Mouse (Mus musculus) gastrocnemius, adult 18-20 months (tissue): Measurements from ENCODE around the gene Acat3. TPM values are rescaled to one million over a fixed set of nuclear protein-coding genes. Genes with fewer than 3 reads are reported as not detected.
"Not testable (repeated sequence)": the region's sequence is repeated elsewhere in the genome, so short reads cannot be mapped to it uniquely, and the experiment has no call there.

ENCODE experiments used
- DNase-seq: peaks from one replicate; pipeline ENCODE4 v3.0.0; 2021; ENCODE audit warnings: low spot score
- long read RNA-seq, 2 experiments: library from polyadenylated mRNA; stranded (forward); transcript quantifications; one replicate each; pipeline ENCODE4 v2.0.0; 2021
- total RNA-seq, 2 experiments: library from RNA; stranded (reverse); gene quantifications; 2 replicates each; pipeline ENCODE4 v1.2.3; 2021

Acat3 gene
- total RNA-seq: not detected
- long read RNA-seq, experiment 1: 0 reads
- long read RNA-seq, experiment 2: 0 reads

GRCm38 (mm10) chr17:12940151-12940805 lies at the start of gene Acat3:
TSS of gene Acat3 (minus strand) at chr17:12940600.
- DNase-seq: no peak

DNA sequence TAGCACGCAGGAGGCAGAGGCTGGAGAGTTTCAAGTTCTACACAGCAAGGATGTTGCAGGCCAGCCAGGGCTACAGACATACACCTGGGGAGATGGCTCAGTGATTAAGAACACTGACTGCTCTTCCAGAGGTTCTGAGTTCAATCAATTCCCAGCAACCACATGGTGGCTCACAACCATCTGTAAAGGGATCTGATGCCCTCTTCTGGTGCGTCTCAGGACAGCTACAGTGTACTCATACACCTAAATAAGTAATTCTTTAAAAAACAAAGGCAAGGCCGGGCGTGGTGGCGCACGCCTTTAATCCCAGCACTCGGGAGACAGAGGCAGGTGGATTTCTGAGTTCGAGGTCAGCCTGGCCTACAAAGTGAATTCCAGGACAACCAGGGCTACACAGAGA lies 47.7 kb upstream of the Acat3 start:
- not testable (repeated sequence) for DNase-seq

DNA sequence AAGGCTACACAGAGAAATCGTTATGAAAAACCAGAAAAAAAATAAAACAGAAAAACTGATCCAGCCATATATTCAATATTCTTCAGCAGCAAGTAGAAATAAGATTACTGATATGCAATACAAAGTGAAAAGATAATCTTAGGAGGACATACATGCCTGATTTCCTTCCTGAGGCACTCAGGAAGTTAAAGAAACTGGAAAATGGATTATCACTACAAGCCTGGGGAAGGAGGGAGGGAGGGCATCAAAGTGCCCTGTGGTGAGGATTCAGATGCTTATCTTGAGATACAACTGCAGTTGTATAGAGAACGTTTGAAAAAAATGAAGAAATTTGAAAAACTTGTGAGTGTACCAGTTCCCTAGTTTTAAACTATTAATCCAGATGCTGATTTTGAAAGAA lies 43.6 kb upstream of the Acat3 start:
- no peak for DNase-seq

GRCm38 (mm10) chr17:12978546-12978945 lies 38.1 kb upstream of the Acat3 start:
- no peak for DNase-seq

GRCm38 (mm10) chr17:12973851-12974250 lies 33.5 kb upstream of the Acat3 start:
- no peak for DNase-seq

GRCm38 (mm10) chr17:12967173-12967572 lies 26.8 kb upstream of the Acat3 start:
- no peak for DNase-seq

DNA sequence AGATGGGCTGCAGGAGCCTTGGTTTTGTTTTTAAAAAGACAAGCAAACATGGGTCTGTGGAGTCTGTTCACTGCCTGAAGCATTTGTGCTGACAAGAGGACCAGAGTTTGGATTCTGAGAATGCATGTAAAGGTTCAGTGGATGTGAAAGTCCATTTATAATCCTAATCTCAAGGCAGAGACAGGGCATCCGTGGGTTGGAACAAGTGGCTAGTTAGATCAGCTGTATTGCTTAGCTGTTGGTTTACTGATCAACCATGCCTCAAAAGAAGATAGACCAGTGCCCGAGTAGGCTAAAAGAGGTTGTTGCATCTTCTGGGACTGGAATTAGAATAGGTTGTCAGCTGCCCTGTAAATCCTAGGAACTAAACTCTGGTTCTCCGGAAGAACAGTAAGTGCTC lies 23.1 kb upstream of the Acat3 start:
- DNase-seq: no peak

- DNase-seq: peak; percentile 92
Observed at GRCm38 (mm10) chr17:12960331-12960873, 20.0 kb upstream of the Acat3 start, which contains the start of gene Acat2. TSS of gene Acat2 (minus strand) at chr17:12960747.

DNA sequence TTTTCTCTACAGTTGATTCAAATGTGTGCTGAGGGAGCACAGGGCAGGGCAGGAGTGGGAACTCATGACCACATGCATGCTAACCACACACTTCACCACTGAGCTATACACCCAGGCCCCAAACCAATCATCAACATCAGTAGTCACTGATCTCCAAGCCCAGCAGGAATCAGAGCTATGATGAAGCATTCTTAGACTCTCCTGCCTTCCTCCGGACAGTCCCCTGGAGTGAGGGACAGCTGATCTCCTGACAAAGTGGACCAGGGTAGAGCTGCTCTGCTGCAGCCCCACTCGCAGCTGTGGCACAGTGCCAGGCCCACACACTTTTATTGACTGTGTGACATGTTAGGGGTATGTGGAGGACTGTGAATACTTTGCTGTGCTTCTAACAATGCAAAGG lies 19.0 kb upstream of the Acat3 start:
- not testable (repeated sequence) for DNase-seq

DNA sequence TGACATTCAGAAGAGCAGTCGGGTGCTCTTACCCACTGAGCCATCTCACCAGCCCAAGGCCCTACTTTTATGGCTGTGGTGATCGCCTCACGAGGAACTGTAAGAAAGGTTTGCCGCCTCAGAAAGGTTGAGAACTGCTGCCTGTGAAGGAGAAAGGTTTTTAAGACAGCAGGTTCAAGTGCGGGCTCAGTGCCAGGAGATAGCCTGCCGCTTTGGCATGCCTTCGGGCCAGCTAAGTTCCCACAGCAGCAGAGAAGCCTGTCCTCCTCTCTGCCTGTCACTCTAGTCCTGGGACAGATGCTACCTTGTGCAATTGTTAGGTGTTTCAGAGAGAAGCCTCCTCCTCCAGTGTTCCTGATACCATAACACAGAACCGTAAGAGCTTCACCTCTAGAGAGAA lies 16.3 kb upstream of the Acat3 start:
- no peak for DNase-seq

- DNase-seq: no peak
Observed at GRCm38 (mm10) chr17:12949669-12950068, 9.3 kb upstream of the Acat3 start.

GRCm38 (mm10) chr17:12942459-12943162 lies 2.2 kb upstream of the Acat3 start:
- no peak for DNase-seq

GRCm38 (mm10) chr17:12941543-12942260 lies 1.3 kb upstream of the Acat3 start:
- no peak for DNase-seq

GRCm38 (mm10) chr17:12939377-12940148 lies 837 bp downstream of the Acat3 start:
- DNase-seq: not testable (repeated sequence)

DNA sequence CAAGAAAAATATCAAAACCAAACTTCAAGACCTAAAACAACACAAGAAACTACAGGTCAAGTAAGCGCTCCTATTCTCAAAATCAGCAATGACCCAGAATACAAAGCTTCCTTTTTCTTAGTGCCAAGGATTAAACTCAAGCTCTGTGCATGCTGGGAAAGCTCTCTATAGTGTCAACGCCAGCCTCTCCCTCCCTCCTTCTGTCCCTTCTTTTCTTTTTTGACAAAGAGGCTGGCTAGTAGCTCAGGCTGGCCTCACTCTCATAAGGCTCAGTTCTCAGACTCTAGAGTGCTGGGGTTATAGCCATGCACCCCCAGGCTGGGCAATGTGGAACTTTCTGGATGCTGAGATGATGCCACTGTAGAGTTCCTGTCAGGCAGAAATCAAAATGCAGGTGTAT lies 2.3 kb downstream of the Acat3 start:
- DNase-seq: no peak

GRCm38 (mm10) chr17:12937412-12937970 lies 2.9 kb downstream of the Acat3 start:
- no peak for DNase-seq

DNA sequence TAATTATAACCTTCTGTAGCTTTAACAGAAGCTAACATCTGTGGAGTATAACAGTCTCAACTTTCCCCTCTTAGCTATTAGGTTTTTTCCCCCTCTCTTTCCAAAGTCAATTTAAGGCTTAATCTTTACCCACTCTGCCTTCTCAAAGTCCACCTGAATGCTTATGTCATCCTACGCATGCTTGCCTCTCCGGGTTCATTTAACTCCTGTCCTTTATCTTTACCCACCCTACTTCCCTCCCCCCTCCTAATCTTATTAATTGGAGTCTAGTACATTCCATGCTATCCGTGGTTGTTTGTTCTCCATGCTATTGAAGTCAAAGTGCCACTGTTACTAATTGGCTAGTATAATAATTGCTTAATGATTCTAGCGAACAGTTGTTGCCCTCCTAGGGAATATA lies 4.7 kb downstream of the Acat3 start:
- no peak for DNase-seq

DNA sequence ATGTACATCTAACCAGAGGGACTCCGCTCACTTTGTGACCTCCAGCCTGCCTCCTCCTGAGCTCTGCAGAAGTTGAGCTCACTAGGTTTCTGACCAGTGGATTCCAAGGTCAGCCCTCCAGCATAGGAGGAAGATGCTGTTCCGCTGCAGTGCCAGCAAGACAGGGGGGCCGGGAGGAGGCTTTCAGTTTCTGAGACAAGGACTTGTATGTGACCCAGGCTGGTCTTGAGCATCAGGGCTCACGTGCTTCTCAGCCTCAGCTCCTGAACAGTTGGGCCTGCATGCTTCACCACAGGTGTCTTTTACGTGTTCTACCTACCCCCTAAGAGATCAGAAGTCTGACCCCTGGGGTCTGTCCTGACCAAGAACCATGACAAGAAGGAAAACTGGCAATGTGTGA lies 8.8 kb downstream of the Acat3 start:
- DNase-seq: not testable (repeated sequence)

- no peak for DNase-seq
Observed at GRCm38 (mm10) chr17:12925703-12926180, 14.7 kb downstream of the Acat3 start.

DNA sequence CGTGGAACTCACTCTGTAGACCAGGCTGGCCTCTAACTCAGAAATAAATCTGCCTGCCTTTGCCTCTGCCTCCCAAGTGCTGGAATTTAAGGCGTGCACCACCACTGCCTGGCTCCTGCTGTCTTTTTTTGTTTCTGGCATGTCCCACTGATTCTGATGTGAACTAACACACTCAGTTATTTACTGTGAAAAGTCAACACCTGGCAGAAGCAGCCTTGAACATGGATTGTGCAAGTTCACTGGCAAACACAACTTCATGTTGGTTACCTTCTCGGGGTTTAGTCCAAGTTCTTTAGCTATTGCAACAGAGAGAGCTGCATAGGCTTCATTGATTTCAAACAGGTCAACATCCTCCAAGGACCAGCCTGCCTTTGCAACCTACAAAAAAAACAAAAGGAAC lies 15.4 kb downstream of the Acat3 start:
- no peak for DNase-seq

- no peak for DNase-seq
Observed at GRCm38 (mm10) chr17:12921073-12921472, 19.3 kb downstream of the Acat3 start.
